Mouse (Mus musculus) lung, postnatal 0 days (tissue): ENCODE measurements at regions not wholly inside any gene's neighbourhood (a gene's known extent, or its start where the extent isn't known, plus 50 kb on each side); places are given as distances from the start of the nearest gene placed in this dataset.

ENCODE experiments used
- CTCF ChIP-seq: IDR thresholded peaks from 2 replicates; pipeline ENCODE4 v1.5.1; 2016; ENCODE audit warnings: antibody characterized with exemption, mild to moderate bottlenecking
- EP300 ChIP-seq: IDR thresholded peaks from 2 replicates; pipeline ENCODE4 v1.6.1; 2016; ENCODE audit warnings: antibody characterized with exemption, mild to moderate bottlenecking, control low read depth

DNA sequence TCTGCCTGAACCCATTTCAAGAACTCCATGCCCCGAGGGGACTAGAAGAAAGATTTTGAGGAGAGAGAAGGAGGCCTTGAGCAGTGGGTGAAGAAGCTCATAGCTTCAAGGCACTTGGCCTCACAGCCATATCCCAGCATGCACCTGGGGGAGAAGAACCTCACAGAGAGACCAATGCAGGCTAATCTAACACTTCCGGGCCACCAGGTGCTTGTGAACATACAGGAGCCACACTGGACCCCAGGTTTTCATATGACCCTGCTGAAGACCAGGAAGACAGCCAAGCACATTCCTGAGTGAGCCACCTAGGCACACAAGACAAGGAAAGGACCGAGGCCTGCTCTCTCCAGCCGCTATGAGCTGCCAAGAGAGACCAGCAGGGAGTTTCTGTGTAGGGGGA, 61.6 kb downstream of the Sik1 start:
- TF ChIP-seq CTCF (no peak), EP300 (no peak)
